Mouse (Mus musculus): ENCODE results near the gene Kiss1r.

- peak; percentile 65 for TF ChIP-seq CTCF (IDR thresholded peaks at IDR 0.05; ENCODE audit: low read depth, low read length)
- no peak for TF ChIP-seq GATA1 (IDR thresholded peaks at IDR 0.05; ENCODE audit: borderline replicate concordance, low read length)
These were observed 37.2 kb downstream of the Kiss1r start for GRCm38 (mm10) chr10:79953946-79954345.

All from G1E (cell line).